Mouse (Mus musculus): ENCODE results near the gene Cd302.

Cd302 gene

DNA sequence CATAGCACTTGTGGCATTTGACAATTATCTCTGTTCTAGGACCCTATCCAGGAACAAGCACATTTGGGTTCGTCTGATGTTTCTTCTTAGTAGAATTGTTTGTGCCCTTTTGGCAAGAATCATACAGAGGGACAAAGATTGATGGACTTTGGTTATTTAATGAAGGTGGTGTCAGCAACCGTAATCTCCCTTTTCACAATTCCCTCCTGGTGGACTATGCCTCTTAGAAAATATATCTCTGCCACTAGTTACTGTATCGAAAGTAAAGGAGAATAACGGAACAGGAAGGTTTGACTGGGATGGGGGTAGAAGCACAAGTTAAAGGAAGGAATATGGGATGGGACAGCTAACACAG lies at the start of gene Cd302:
Gene Cd302 (minus strand): TSS at position 22 of the 355 bp plus-strand sequence.
- no peak for ATAC-seq (ENCODE audit: low TSS enrichment)

DNA sequence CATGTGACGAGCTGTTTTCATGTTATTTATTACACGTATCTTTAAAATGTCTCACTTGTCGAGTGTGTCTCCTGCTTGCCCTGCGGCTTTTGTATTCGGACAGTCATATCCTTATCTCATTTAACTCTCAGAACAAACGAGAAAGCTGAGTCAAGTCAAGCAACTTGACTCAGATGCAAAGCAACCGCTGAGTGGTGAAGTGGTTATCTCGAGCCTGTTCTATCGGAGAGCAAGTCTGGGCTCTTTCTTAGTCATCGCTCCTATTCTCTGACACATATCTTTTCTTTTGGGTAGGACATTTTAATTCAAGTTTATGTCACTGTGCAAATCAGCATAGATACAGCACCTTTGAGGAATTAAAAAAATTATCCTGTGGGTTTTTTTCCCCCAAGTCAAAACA lies 44.4 kb upstream of the Cd302 start:
- ATAC-seq (ENCODE audit: low TSS enrichment), result no peak

DNA sequence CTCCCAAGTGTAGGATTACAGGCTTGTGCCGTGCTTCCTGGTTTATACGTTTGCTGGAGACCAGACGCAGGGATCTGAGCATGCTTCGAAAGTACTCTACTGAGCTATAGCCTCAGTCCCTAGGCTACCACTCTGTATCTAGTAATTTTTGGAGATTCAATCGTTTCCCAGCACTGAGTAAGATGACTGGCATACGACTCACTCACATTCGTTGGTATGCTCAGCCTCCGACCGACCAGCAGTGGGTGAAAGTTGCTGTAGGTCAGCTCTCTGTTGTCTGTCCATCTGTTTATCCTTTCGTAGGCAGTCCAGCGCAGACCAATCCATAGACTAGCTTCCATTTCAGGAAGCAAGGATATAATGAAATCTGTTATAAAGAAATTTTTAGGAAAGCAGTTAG lies 43.3 kb upstream of the Cd302 start:
- no peak for ATAC-seq (ENCODE audit: low TSS enrichment)

DNA sequence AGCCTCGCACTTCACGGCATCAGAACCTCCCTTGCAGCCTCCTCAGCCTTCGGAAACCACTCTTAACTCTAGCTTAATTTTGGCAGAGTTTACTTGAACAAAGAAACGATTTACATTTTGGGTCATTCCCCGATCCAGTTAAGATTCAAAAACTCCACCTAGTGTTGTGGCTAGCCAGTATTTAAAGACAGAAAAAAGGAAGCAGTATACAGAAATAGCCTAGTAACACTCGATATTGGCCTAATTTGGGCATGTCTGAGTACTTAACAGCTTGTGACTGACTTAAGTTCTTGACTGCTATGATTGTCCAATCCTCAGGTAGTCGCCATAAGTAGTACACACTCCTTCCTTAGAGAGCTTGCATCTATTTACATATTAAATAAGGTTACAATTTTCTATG lies 42.7 kb upstream of the Cd302 start:
- no peak for ATAC-seq (ENCODE audit: low TSS enrichment)

DNA sequence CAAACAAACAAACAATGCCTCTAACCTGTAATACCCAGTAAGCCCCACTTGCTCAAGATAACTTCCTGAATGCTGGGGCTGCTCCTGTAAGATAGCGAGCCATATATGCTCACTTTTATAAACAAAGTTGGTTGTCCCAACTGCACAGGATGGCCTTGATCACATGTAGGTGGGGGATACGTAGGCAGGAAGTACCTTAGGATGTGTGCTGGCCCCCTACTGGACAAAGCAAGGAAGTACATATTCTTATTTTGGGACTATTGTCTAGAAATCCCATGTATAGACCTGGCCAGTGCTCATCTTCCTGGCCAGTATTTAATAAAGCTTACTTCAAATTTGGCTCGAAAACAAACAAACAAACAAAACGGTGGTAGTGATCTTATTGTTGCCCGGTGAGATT lies 39.1 kb upstream of the Cd302 start:
- ATAC-seq (ENCODE audit: low TSS enrichment), result no peak

DNA sequence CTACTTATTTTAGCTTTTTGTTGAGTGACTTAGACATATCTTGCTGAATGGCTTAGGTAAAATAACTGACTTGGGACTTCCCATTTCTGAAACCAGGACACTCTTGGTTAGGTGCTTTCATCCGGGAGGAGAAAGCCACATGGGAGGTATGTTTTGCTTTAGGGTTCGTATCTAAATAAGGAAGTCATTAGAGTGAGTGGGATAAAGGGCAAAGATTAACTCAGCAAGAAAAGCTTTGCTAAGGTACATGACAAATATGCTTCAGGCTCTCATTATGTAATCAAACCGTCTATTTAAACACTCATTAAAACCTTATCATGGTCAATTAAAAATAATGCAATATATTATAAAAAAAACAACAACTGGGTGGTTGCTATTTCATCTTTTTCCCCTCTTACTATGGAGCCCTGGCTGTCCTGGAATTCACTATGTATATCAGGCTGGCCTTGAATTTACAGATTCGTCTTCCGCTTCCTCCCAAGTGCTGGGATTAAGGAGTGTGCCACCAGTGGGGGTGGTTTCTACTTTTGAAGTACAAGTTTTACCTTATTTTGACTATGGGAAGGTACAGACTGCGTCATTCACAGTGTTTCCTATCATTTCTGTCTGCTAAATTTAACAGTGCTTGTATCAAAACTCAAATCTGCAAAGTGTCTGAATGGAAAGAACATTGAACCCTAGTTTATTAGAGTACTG lies 37.9 kb upstream of the Cd302 start:
- ATAC-seq (ENCODE audit: low TSS enrichment), result peak; percentile 85

DNA sequence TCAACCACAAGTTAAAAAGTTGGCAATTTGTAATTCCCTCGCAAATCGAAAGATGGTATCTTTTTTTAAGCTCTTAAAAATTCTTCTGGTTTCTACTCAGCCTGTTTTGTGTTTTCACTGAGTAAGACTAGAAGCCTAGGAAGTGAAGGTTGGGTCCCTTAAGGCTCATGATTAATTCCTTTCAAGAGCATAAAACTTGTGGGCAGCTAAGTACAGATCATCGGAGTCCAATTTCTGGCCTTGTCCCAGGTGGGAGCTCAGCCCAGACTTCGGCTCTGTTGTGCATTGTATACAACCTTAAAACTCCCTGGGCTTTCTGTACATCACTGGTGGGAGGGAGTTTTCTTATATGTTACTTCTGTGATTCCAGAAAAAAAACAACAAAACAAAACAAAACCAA lies 19.5 kb upstream of the Cd302 start:
- ATAC-seq (ENCODE audit: low TSS enrichment), result no peak

DNA sequence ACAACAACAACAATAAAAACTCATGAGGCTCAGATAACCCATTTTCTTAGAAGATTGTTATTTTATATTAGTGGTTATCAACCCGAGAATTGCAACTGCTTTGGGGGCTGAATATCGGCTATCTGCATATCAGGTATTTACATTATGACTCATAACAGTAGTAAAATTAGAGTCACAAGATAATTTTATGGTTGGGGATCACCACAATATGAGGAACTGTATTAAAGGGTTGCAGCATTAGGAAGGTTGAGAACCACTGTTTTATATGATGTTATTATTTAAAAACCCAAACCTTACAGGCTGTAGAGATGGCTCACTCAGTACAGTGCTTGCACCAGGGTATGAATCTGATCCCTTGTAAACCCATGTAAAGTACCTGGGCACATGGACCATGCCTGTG lies 15.0 kb upstream of the Cd302 start:
- ATAC-seq (ENCODE audit: low TSS enrichment), result no peak

DNA sequence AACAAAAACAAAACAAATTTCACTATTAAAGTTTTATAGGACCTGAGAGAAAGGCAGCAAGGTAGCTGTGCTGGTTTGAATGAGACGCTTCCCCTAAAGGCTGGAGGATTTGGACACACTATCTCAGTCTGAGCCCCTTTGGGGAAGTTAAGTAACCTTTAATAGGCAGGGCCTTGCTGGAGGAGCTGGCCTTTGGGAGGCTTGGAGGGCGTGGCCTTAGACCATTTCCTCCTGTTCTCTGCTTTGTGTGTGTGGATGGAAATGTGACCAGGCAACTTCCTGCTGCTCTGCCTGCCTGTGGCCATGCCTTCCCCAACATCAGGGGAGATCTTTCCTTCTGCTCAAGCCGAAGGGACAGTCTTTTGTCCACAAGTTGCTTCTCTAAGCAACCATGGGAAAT lies 14.0 kb upstream of the Cd302 start:
- no peak for ATAC-seq (ENCODE audit: low TSS enrichment)

DNA sequence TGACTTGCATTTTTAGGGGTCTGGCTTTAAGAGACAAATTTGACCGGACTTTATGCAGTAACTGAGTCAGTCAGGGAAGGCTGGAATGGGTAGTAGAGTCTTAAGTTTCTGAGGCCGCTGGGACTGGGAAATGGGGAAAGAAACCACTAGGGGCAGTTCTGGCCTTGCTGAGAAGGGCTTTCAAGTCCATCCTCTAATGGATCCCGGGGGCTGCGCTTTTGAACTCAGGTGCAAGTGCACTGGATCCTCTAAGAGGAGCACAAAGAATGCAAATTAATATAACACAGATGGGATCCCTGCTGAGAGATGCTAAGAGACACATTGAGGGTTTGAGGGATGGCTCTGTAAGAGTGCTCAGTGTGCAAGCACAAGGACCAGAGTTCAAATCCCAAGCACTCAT lies 7.1 kb upstream of the Cd302 start:
- ATAC-seq (ENCODE audit: low TSS enrichment), result no peak

DNA sequence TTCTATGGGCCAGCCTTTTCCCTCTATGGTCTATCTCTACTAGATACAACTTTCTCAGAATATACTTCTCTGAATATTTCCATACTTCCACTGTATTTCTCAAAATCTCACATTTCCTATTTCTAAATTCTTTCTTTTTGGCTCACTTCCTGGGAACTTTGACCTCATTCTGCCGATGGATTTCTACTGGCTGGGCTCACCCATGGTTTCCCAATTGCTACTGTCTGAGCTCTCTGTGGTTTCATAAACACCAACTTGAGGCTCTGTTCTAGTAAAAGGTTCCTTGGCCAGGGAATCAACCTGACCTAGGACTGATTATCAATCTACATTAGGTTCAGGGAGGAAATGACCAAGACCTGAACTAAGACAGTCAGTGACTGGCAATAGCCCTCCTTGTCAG lies 5.2 kb upstream of the Cd302 start:
- no peak for ATAC-seq (ENCODE audit: low TSS enrichment)

DNA sequence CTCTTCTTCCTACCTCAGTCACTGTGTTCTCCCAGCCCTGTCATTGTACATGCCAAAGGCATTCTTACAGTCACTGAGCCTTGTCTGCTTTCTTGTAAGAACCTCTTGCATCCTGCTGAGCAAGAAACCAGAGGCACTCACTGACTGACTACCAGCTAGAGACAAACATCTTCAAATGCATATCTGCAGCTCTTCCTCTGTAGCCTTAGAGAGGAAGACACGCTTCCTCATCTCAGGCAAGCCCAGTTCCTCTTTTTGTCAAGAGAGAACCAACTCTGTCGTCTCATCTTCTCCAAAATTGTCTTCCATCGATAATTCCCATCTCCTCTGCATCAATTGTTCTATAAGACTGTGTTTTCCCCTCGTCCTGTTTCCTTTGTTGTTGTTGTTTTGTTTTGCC lies 4.3 kb upstream of the Cd302 start:
- ATAC-seq (ENCODE audit: low TSS enrichment), result no peak

DNA sequence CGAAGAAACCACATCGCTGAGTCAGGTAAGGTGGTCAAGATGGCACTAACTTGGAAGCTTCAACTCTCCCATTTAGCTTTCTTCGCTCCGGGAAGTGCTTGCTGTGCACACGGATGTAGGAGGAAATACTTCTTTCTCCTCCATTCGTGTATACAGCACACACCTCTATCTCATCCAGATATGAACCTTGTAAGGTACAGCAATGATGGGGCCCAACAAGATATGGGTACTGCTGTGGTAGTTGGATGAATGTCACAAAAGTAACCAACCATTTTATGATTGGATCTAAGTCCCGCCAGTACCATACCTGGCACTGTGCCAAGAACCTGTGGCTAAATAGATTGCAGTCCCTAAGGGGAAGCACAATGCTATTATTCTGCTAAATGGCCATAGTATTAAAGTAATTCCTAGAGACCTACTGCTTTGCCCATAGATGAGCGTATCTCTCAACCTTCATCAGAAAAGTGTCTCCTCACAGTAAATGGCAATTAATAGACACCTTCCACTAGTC lies 874 bp upstream of the Cd302 start:
- no peak for ATAC-seq (ENCODE audit: low TSS enrichment)

DNA sequence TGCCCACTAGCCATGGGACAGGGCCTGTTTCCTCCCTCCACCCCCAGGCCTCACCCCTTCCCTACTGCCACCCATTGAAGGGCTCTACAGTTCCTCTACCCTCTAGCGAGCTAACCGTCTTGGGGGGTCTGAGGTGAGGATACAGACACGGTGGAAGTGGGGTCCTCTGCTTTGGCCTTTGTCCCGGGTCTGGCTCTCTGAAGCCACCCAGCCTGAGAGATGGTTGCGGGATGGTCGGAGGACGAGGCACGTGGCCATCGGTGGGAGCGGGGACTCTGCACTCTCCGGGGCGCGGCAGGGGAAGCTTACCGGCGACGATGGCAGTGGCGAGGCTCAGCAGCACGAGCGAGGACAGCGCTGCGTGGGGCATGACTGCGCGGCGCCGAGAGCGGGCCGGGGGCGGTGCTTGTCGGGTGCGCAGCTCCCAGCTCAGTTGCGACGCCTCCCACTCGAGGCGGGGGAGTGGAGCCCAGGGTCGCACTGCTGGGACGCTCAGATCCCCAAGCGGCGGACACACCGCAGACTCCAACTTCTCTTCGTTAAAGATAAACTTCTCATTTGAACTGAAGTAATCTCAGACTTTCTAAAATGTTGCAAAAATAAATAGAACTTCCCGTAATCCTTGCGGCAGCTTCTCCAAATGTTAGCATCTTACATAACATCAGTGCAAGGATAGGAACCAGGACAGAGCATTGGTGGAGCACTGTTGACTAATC lies 379 bp downstream of the Cd302 start:
- ATAC-seq (ENCODE audit: low TSS enrichment), result peak; percentile 88

DNA sequence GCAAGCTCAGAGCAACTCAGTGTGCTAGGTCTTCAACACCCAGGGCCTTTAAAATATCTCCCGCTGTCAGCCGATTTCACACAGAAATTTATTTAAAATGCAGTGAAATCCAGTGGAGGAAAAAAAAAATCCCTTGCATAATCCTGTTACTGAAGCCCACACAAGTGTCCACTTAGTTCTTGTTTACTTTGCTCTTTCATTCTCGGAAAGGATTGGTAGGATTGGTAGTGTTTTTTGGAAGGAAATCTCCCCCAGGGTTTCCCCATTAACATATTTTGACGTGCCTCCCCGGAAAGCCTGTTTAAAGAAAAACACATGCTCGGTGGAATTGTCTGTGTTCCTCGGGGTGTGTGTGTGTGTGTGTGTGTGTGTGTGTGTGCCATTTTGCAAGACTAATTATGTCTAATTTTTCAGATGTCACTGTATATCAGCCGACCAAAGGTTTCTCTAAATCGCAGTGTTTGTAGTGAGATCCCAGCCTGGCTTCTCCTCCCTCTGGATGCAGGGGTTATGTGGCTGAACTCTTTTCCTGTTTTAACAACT lies 1.0 kb downstream of the Cd302 start:
- peak; percentile 62; the same call in 1 of the 2 replicates for ATAC-seq (ENCODE audit: low TSS enrichment)

DNA sequence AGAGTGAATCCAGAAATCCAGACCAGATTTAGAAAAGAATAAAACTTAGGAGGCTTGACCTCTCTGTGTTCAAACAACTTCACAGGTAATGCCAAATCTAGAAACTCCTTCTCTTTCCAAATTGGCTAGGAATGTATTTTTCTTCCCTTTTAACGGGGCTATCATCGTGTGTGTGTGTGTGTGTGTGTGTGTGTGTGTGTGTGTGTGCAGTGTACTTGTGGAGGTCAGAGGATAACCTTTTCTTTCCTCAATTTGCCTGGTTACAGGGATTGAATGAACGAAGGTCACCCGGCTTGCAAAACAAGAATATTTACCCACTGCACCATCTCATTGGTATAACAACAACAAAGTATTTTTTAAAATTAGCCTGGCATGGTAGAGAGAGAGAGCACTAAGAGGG lies 1.7 kb downstream of the Cd302 start:
- no peak for ATAC-seq (ENCODE audit: low TSS enrichment)

DNA sequence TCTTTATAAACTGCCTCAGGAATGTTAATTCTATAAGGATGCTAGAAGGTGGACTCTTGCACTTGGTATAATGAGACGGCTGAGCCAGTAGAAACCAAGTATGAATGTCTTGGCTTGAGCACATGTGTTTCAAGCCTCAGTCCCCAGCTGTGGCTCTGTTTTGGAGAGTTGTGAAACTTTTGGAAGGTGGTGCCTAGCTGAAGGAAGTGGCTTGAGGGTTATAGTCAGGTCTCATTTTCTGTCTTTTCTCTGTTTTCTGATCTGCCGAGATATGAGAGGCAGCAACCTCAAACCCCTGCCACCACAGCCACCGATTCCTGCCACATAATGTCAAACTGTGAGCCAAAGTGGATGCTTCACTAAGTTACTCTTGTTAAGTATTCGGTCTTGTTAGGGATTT lies 5.7 kb downstream of the Cd302 start:
- no peak for ATAC-seq (ENCODE audit: low TSS enrichment)

DNA sequence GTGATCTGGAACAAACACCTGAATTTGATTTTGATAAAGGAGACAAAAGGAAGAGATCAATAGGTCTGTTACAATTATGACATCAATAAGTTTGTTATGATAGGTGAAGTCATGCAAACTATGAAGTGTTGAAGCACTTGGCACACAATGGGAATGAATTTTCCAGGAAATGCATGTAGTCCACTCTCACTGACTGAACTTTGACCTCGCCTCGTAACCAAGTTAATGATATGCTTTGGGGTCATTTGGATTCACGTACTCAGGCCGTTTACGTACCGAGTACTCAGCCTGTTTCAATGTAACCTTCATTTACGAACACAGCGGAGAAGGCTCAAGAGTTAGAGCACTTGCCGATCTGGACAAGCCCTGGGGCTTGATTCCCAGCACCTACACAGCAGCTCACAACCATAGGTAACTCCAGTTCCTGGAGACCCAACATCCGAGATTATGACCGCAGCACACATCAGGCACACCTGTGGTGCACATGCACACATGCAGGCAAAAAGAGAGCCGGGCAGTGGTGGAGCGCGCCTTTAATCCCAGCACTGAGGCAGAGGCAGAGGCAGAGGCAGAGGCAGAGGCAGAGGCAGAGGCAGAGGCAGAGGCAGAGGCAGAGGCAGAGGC lies 14.3 kb downstream of the Cd302 start:
- ATAC-seq (ENCODE audit: low TSS enrichment), result no peak

DNA sequence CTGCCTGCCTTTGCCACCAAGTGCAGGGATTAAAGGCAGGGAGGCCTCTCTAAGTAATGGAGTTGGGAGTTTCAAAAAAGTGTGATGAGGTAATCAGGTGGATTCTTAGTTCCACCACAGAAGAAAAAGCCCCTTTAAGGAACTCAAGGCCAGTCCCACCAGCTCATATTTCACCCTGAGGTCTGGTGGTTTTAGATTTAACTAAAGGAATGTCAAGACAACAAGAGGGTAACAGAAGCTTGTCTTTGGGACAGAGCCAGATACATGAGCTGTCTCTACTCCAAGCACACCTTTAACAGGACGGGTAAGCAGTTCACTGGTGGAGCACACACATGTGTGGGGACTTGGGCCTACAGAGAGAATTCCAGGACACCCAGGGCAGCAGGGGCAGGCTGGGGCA lies 16.7 kb downstream of the Cd302 start:
- no peak for ATAC-seq (ENCODE audit: low TSS enrichment)

DNA sequence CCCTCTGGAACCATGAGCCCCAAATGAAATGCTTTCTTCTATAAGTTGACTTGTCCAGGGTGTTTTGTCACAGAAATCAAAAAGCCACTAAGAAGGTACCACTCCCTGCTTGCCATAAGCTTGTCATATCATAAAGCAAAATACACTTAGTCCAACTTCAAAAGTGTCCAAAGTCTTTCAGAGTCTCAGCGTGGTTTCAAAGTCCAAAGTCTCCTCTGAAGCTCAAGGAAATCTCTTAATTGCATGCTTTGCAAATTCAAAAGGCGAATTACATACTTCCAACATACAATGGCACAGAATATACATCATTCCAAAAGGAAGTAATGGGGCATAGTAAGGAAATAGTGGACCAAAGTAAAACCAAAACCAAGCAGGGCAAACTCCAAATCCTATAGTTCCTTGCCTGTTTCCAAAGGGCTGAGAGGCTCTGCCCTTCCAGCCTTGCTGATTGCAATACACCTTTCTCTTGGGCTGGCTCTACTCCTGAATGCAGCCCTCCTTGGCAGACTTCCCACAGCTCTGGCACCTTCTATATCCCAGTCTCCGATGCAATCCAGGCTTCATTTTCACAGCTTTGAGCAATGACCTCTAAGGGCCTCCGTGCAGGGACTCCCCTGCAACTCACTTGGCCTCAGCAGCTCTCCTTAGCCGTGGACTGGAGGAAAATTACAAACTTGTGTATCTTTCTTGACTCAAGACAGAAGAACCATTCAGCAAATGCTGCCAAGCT lies 23.5 kb downstream of the Cd302 start:
- no peak for ATAC-seq (ENCODE audit: low TSS enrichment)

DNA sequence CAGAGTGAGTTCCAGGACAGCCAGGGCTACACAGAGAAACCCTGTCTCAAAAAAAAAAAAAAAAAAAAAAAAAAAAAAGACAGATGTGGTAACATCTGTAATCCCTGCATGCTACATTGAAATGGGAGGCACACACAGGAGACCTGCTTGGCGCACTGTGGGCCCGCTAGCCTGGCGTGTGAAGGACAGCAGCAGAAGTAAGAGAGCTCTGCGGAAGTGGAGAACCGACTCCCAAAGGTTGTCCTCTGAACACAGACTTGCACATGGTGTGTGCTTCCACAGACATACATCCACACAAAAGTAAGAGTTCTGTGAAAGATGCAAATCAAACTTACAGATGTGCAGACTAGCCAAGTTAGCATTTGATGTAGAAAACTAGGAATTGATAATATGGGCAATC lies 25.1 kb downstream of the Cd302 start:
- ATAC-seq (ENCODE audit: low TSS enrichment), result no peak

DNA sequence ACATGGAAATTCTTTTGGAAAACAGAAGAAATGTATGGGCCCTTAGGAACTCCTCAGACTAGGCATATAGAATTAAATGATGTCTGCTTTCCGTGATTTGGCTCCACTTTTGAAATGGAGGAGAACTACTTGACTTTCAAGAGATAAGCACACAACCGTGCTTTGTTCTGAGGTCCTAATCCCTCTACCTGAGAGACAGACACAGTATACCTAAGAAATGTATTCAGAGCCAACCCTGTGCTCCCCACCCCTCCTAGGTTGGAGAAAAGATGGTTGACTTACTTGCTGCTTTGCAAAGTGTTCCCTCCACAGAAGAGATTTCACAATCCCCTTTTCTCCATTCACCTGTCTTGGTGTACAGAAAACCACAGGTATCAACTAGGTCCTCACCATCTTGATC lies 27.5 kb downstream of the Cd302 start:
- ATAC-seq (ENCODE audit: low TSS enrichment), result no peak

All from frontal cortex, adult (tissue).